ENCODE assay signal across 19 mouse cellular contexts in genomic region chr10:58333414-58333813, GRCm38 (mm10). TPM values are rescaled to one million over a fixed set of nuclear protein-coding genes. Genes with fewer than 3 reads are reported as not detected.
DNase-seq lines count a peak whose midpoint lies in the region; ATAC-seq and TF ChIP-seq lines count a peak whose summit lies in the region.
"Had no signal": no experiment of that assay in that cellular context is flagged by ENCODE, and none has a peak within 500 bp of the region (broad histone marks: within the 10 kb centered on the region; RNA-seq: fewer than 3 reads in every experiment).

No protein-coding gene starts in this region.

- ATAC-seq in heart, embryonic 12.5 days (ENCODE audit: insufficient number of reproducible peaks, low FRiP score), result no peak
- peak; percentile 59; the same call in 1 of the 2 replicates for ATAC-seq in intestine, postnatal 0 days
- ATAC-seq: forebrain, embryonic 16.5 days had no signal

- no peaks in the 10 kb centered on the region for H3K27me3 ChIP-seq in heart, embryonic 12.5 days (replicated peaks)
- H3K27me3 ChIP-seq in intestine, postnatal 0 days (replicated peaks; ENCODE audit: control insufficient read depth, insufficient read depth, low read length), result no peaks in the 10 kb centered on the region
- H3K27me3 ChIP-seq in heart, embryonic 10.5 days (ENCODE audit: insufficient read depth, poor library complexity, severe bottlenecking), result no peaks in the 10 kb centered on the region
- H3K27me3 ChIP-seq: hindbrain, embryonic 12.5 days; limb, embryonic 12.5 days had no signal

- H3K4me3 ChIP-seq in heart, embryonic 12.5 days, result no peak overlapping the region
- no peak overlapping the region for H3K4me3 ChIP-seq in intestine, postnatal 0 days (ENCODE audit: low read depth, low read length)
- no peak overlapping the region for H3K4me3 ChIP-seq in heart, embryonic 10.5 days
- H3K4me3 ChIP-seq: erythroblast, embryonic 14.5 days; gastrocnemius, adult 2 months; hindbrain, embryonic 12.5 days; limb, embryonic 12.5 days had no signal

- no peak for TF ChIP-seq CTCF in intestine, postnatal 0 days (IDR thresholded peaks at IDR 0.05; ENCODE audit: low read depth)

- 50% methylated on average over 5 of the region's 5 CpGs for WGBS in heart, embryonic 12.5 days
- 47% methylated on average over 5 of the region's 5 CpGs for WGBS in intestine, postnatal 0 days
- WGBS in heart, embryonic 10.5 days, result 57% methylated on average over 5 of the region's 5 CpGs

- H3K9me3 ChIP-seq in heart, embryonic 12.5 days (replicated peaks), result no peaks in the 10 kb centered on the region
- H3K9me3 ChIP-seq in intestine, postnatal 0 days (ENCODE audit: control insufficient read depth), result no peaks in the 10 kb centered on the region
- no peaks in the 10 kb centered on the region for H3K9me3 ChIP-seq in heart, embryonic 10.5 days
- H3K9me3 ChIP-seq: hindbrain, embryonic 12.5 days; limb, embryonic 12.5 days had no signal

- H3K4me1 ChIP-seq in heart, embryonic 12.5 days (replicated peaks), result peaks cover 29% of the 10 kb centered on the region
- H3K4me1 ChIP-seq in intestine, postnatal 0 days (replicated peaks; ENCODE audit: control insufficient read depth, insufficient read depth, low read length), result peaks cover 9% of the 10 kb centered on the region; the same call in 1 of the 2 replicates
- H3K4me1 ChIP-seq in heart, embryonic 10.5 days, result peaks cover 21% of the 10 kb centered on the region
- H3K4me1 ChIP-seq: hindbrain, embryonic 12.5 days; limb, embryonic 12.5 days had no signal

- peaks cover 7% of the 10 kb centered on the region for H3K36me3 ChIP-seq in heart, embryonic 12.5 days
- H3K36me3 ChIP-seq in intestine, postnatal 0 days (ENCODE audit: control insufficient read depth, insufficient read depth), result no peaks in the 10 kb centered on the region
- H3K36me3 ChIP-seq in heart, embryonic 10.5 days, result 0 out of 2 replicates have a peak, but pooled peaks cover 2% of the 10 kb centered on the region
- H3K36me3 ChIP-seq: hindbrain, embryonic 12.5 days; limb, embryonic 12.5 days had no signal

- no peak overlapping the region for H3K4me2 ChIP-seq in heart, embryonic 12.5 days
- H3K4me2 ChIP-seq in intestine, postnatal 0 days (replicated peaks; ENCODE audit: low read depth), result no peak overlapping the region
- H3K4me2 ChIP-seq: hindbrain, embryonic 12.5 days; limb, embryonic 12.5 days had no signal

- H3K9ac ChIP-seq in heart, embryonic 12.5 days, result no peak overlapping the region
- no peak overlapping the region for H3K9ac ChIP-seq in intestine, postnatal 0 days (ENCODE audit: low read depth, low read length)
- H3K9ac ChIP-seq: hindbrain, embryonic 12.5 days; limb, embryonic 12.5 days had no signal

- no peak for DNase-seq in heart, adult 18-20 months
- DNase-seq in urinary bladder, postnatal 25 days (ENCODE audit: low spot score), result peak; percentile 11
- no peak for DNase-seq in urinary bladder, postnatal 4 days (ENCODE audit: low spot score in 2 of 2)
- DNase-seq in layer of hippocampus, adult 18-20 months (ENCODE audit: low spot score in 2 of 2), result no peak
- no peak for DNase-seq in heart, embryonic 10.5 days (ENCODE audit: low spot score)
- DNase-seq in cerebellum, adult 8-10 months, result no peak
- DNase-seq: B cell, adult 2 months; cerebellum, adult 9-11 months; embryo, embryonic 11 days; gastrocnemius, adult 2 months; kidney, adult 2 months; kidney, postnatal 4 days; thymus, adult 18-20 months had no signal

- peak overlapping the region; percentile 5; the same call in 1 of the 2 replicates for H3K27ac ChIP-seq in heart, embryonic 12.5 days (ENCODE audit: poor library complexity, severe bottlenecking)
- no peak overlapping the region for H3K27ac ChIP-seq in intestine, postnatal 0 days (ENCODE audit: low read depth, low read length)
- H3K27ac ChIP-seq in heart, embryonic 10.5 days, result no peak overlapping the region
- H3K27ac ChIP-seq: gastrocnemius, adult 2 months; hindbrain, embryonic 12.5 days; limb, embryonic 12.5 days had no signal

RNA-seq across cellular contexts. Expression of gene Lims1, which starts 10.1 kb away (rescaled TPM):
- 160 and 161 TPM in 2 replicates for polyA plus RNA-seq in heart, embryonic 12.5 days (2016; fragmentation: Nextera tagmentation; extraction: Ambion mirVana)
- 100 to 1,000 TPM; 142 to 163 TPM for total RNA-seq in heart, adult 18-20 months (2021)
- 79.8 and 85.6 TPM in 2 replicates for polyA plus RNA-seq in intestine, postnatal 0 days (2015; fragmentation: Nextera tagmentation; extraction: Ambion mirVana)
- 10 to 100 TPM; 18.9 to 20.4 TPM for total RNA-seq in layer of hippocampus, adult 18-20 months (2021)
- polyA plus RNA-seq in heart, embryonic 10.5 days (2016; fragmentation: Nextera tagmentation; extraction: Ambion mirVana), result 121 and 142 TPM in 2 replicates
